Mouse (Mus musculus): ENCODE measurements around the gene Otud7b.

Otud7b gene

DNA sequence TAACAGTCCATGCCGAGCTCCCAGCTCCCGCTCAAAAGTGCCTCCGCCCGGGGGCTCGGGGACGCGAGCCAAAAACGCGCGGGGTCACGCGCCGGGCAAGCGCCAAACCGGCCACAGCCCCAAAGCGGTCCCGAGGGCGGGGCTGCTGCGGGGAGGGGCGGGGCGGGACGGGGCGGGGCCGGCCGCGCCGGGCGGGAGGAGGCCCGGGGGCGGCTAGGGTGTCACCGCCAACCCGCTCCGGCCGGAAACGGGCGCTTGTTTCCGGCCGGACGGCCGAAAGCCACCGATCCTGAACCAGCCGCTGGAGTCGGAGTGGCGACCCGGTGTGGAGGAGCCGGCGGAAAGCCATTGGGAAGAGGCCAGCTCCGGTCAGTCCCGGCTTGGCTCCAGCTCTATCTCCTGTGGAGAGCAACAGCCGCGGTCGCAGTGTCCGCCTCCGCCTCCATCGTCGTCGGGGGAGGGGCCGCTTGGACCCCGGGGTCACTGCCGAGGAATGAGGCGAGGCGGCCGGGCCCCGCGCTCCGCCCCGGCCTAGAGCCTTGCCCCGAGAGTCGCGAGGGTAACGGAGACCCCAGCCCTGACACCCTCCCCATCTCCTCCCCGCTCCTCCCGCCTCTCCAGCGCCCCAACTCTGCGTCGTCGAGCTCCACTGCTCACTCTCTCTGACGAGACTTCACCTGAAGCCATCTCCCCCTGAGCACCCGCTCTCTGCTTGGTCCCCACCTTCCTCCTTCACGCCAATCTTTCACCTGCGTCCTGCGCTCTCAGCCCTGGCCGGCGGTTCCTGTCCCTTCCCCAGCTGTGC lies at the start of gene Otud7b:
Gene Otud7b, plus strand, starts transcription at position 267 of the 805 bp plus-strand sequence.
- DNase-seq (ENCODE audit: low read depth, low spot score), result peak; percentile 80

DNA sequence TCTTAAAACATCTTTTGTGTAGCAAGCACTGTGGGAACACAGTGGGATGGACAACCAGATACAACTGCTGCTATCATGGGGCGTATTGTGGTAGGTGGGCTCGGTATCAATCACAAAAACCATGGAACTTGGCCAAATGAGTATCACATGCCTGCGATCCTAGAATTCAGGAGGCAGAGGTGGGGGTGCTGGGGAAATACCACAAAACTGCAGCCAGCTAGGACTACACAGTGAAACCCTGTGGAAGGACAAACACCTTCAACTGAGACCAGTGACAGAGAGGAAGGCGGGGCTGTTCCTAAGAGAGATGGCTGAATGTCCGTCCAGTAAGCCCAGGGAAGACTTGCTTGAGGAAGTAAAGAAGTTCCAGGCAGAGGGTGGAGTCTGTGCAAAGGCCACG lies 49.0 kb upstream of the Otud7b start:
- no peak for DNase-seq (ENCODE audit: low read depth, low spot score)

DNA sequence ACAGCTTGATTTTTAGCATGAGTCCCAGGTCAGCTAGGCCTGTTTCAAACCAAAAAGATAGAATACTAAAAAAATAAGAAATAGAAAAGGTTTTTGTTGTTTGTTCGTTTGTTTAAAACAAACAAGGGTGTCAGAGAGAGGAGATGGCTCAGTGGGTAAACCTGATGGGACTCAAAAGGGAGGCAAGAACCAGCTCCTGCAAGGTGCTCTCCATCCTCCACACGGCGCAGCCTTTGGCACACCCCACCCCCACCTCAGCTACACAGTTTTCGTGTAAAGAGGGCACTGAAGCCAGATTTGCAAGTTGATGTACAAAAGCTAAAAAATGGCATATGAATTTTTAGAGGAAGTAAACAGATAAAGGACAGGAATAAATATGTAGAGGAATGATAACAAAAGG lies 48.3 kb upstream of the Otud7b start:
- DNase-seq (ENCODE audit: low read depth, low spot score), result no peak

DNA sequence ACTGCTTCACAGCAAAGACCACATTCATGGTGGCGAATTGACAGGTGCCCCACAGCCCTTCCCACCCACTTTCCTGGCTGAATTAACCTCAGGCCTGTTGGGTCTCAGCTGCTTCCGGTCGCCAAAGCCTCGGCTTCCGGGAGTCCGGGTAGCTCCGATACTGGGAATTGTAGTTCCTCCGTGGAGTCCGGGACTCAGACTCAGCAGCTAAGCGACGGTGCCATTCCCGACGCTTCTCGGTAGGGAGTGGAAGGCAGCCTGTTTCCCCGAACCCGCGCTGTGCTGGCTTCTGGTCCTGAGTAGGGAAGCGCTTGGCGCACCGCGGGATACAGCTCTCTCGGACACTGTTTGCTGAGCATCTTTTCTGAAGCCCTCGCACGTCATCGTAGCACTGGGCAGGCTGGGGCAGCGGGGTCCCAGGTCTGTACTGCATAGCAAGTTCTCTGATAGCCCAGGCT lies 46.6 kb upstream of the Otud7b start:
- peak; percentile 95 for DNase-seq (ENCODE audit: low read depth, low spot score)

DNA sequence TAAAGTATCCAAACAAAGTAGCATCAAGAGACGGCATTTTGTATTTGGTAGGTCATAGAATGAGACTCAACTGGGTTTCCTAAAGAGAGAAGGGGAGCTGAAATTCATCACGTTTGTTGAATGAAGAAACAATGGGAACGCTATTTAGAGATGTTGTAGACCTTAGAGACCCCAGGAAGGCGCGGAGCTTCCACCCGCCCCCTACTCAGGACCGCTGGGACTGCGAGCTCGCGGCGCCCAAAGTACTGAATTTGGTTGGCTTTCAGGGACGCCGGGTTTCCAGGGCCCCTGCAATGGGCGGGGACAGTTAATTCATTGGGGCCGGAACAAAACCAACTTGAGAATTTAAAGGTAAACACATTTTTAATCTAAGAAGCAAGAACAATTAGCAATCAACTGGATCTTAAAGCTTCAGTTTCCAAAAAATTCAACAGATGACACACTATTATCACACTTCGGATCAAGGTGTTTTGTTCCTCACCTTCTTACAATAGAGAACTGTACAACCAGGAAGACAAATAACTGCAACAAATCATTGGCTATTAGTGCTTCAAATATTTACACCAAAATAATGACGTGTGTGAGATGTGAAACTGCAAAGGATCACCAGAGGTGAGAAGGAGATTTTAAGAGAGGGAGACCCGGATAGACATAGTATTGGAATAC lies 46.0 kb upstream of the Otud7b start, which contains the start of gene Vps45:
Gene Vps45, minus strand, starts transcription at position 236 of the 666 bp plus-strand sequence.
- DNase-seq (ENCODE audit: low read depth, low spot score), result peak; percentile 77

DNA sequence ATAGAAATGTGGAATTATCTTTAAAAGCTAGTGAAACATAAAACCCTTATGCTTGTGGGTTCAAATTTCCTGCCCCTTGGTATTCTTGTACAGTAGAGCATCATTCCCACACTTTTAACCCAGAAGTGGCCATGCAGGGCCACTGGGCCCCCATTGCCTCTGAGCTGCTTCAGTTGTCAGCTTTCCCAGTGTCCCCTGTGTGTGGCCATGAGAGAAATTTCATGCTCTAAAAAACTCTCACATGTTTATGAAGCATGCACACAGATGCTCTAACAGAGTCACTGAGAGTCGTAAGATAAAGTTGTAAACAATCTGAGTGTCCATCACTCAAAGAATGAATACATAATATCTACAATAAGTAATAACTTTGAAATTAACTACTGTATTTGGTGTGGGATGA lies 44.2 kb upstream of the Otud7b start:
- no peak for DNase-seq (ENCODE audit: low read depth, low spot score)

DNA sequence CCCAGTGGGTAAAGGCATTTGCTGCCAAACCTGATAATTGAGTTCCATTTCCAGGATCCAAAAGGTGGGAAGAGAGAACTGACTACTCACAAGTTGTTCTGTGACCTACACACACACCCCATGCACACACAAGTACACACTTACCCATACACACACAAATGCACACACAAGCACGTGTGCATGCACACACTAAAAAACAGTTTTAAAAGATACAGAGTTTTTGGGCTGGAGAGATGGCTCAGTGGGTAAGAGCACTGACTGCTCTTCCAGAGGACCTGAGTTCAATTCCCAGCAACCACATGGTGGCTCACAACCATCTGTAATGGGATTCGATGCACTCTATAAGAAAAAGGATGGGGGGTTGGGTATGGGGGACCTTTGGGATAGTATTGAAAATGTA lies 41.0 kb upstream of the Otud7b start:
- no peak for DNase-seq (ENCODE audit: low read depth, low spot score)

DNA sequence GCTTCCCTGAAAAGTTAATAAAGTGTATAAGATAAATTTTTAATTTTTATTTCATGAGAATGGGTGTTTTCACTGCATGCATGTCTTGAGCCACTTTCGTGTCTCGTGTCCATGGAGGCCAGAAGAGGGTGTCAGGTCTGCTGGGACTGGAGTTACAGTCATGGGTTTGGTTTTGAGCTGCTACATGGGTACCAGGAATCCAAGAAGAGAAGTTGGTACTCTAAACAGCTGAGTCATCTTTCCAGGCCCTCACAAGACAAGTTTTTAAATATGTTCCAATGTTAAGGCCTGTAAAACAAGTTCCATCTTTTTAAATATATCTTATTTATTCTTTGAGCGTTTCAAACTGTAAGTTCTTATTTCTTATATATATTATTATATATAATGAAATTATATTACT lies 40.1 kb upstream of the Otud7b start:
- DNase-seq (ENCODE audit: low read depth, low spot score), result no peak

DNA sequence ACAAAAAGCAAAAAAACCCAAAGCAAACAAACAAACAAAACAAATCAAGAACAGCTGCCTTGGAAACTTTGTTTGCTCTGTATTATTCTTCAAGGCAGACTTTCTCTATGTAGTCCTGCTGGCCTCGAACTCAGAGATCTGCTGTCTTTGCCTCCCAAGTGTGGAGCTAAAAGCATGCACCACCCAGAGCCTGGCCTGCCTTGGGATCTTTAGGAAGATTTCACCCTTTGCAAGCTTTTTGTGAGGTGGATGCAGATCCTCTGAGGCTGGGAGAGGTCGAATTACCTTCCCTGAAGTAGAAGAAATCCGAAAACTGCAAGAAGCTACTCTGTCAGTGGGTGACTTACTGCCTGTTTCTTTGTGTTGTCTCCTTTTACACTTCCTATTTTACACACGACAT lies 39.2 kb upstream of the Otud7b start:
- DNase-seq (ENCODE audit: low read depth, low spot score), result no peak

DNA sequence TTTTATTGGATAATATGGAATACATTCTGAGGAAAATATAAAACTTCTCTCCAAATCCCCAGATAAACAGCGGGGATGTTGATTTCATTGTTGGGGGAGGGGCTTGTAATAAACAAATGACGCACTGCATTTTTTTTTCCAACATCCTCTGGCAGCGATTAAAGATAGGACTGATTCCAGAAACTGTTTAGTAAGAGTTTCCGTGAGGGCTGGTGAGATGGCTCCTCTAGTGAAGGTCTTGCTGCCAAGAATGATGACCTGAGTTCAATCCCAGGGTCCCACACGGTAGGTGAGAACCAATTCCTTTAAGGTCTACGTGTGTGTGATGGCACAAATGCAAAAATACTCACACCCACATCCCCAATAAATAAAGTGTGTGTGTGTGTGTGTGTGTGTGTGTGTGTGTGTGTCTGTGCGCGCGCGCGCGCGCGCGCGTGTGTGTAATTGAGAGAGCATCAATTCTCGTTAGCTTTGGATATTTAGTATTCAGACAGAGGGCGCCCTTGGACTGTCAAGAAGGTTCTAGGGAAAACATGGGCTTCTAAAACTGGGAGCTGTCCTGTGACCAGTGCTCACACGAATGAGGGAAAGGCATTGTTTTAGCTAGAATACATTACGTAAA lies 38.5 kb upstream of the Otud7b start:
- DNase-seq (ENCODE audit: low read depth, low spot score), result peak; percentile 89

DNA sequence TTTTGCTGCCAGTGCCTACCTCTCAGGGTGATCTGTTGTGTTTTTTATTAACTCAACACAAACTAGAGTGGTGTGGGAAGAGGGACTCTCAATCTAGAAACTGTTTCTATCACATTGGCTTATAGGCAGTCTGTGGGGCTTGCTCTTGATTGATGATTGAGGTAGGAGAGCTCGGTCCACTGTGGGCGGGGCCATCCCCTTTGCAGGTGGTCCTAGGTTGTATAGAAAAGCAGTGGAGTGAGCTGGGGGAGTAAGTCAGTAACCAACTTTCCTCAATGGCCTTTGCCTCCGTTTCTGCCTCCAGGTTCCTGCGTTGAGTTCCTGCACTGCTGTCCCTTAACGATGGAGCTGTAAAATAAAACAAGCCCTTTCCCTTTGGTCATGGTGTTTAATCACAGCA lies 37.6 kb upstream of the Otud7b start:
- no peak for DNase-seq (ENCODE audit: low read depth, low spot score)

DNA sequence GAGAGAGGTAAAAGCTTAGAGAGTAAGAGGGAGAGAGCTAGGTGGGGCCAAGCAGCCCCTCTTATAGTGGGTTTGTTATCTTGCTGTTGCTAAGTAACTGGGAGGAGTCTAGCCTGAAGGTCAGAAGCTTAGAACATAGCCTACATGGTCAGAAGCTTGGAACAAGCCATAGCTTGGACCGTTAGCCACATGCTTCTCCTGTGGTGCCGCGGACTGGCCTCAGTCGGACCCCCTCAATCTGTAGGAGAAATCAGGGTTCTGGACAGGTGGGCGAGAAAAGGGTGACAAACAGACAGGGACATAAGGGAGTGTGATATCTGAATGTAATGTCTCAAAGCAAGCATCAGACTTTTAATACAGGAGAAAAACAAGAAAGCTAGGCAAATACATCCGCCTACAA lies 35.3 kb upstream of the Otud7b start:
- no peak for DNase-seq (ENCODE audit: low read depth, low spot score)

DNA sequence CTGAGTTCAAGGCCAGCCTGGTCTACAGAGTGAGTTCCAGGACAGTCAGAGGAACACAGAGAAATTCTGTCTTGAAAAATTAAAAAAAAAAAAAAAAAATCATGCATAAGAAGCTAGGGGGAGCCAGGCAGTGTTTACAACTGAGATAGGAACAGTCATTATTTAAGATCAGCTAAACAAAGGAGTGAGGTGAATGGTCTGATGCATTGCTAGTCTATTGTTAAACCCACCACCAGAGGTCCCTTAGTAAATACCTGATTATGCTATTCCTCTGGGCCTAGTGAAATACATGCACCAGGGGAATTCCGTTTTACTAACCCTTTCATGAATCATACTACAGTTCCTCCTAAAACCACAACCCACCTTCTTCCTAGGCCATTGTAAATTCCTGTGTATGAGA lies 34.8 kb upstream of the Otud7b start:
- peak; percentile 90 for DNase-seq (ENCODE audit: low read depth, low spot score)

DNA sequence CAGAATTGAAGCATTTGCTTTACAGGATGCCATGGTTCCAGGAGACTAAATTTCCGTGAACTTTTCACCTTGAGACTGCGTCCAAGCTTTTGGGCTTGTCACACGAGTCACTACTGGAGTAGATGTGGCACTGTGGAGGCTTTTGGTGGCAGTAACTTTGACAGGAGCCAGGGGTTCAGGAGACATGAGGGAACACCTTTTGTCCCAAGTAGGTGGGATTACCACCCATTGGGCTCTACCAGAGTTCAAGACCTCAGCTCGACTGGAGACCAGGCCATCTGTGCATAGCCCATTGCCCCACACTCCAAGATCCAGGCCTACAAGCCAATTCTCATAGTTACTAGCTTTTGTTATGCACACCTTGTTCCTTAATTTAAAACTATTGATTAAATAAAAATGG lies 34.1 kb upstream of the Otud7b start:
- DNase-seq (ENCODE audit: low read depth, low spot score), result peak; percentile 34

DNA sequence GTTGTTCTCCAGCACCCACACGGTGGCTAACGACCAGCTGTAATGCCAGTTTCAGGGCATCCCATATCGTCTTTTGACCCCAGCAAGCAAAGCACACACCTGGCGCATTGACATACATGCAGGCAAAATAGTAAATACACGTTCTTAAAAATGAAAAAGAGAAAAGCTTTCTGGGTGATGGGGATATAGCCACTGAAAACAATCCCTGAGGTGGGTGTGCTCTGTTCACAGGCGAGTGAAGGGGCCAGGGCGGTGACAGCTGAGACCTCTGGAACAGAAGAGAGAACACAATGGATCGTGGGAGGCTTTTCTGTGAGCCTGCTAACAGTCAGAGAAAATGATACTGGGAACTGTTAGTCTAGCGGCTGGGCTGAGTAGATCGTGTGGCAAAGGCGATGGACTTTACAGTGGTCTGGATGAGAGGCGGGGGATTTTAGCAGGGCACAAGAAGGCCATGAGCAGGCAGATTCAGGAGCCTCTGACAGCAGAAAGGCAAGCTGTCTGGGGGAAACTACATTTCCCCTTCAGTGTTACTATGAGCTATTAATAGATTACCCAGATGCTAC lies 31.3 kb upstream of the Otud7b start:
- DNase-seq (ENCODE audit: low read depth, low spot score), result no peak

DNA sequence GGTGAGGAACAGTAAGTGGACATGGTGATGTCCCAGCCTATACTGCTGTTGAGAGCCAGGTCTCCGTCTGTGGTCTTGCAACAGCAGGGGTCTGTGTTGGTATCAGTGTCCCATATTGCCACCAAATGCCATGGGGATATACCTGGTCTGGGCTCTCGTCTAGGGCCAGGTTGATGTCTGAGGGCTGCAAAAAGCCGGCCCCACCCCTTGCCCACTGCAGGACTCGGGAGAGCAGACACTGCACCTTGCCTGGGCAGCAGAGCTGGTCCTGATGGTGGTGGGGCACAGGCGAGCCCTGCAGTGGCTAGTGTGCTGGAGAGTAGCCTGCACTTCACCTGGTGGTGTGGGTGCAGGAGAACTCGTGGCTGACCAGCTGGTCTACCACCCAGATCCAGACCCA lies 26.3 kb upstream of the Otud7b start:
- no peak for DNase-seq (ENCODE audit: low read depth, low spot score)

DNA sequence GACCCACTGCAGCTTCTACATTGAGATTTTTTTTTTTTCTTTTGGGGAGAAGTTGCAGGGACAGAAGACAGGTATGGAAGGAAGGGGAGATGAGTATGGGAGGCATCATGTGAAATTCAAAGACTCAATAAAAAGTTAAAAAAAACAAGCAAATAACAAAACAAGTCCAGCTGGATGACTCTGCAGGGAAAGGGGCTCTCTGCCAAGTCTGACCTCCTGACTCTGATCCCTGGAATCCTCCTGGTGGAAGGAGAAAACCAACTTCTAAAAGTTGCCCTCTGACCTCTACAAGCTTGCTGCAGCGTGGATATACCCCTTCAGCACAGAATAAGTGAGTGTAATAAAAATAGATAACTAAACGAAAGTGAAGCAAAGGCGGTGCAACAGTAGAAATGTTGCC lies 25.6 kb upstream of the Otud7b start:
- DNase-seq (ENCODE audit: low read depth, low spot score), result peak; percentile 74

DNA sequence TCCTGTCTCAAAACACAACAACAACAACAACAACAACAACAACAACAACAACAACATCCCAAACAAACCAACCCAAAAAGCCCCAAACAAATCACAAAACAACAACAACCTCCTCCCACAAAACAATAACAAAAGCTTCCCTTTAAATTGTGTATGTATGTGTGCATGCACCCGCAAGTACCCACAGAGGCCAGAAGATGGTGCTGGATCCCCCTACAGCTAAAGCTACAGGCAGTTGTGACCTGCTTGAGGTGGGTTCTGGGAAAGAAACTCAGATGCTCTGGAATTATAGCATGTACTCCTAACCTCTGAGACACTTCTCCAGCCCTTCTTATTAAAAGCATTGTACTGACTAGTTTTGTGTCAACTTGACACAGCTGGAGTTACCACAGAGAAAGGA lies 23.3 kb upstream of the Otud7b start:
- DNase-seq (ENCODE audit: low read depth, low spot score), result peak; percentile 72

DNA sequence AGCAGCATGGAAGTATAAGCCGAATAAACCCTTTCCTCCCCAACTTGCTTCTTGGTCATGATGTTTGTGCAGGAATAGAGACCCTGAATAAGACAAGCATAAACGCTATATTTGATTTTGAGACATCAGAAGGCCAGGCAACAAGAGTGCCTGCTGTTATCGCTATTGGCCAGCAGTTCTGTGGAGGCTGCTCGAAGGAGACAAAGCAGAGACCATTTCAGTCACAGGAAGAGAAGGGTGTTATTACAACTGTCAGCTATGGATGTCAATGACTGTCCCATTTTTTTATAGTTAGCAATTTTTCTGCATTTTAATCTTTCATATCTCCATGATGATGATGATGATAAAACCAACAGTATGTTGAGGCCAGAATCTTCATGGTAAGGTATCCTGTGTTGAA lies 22.7 kb upstream of the Otud7b start:
- no peak for DNase-seq (ENCODE audit: low read depth, low spot score)

DNA sequence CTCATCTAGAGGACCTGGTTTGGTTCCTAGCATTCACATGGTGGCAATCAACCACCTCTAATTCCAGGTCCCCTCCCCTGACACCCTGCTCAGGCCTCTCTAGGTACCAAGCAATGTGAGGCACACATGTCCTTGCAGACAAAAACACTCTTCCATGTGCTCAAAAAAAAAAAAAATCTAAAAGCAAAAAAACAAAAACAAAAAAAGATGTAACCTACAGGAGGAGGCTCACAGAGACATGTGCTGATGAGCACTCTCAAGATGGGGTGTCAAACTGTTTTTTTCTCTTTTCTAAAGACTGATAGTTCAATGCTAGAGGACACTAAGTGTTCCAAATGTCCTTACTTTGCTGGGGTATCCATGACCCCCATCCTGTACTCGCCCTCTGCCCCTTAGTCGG lies 22.2 kb upstream of the Otud7b start:
- DNase-seq (ENCODE audit: low read depth, low spot score), result no peak

DNA sequence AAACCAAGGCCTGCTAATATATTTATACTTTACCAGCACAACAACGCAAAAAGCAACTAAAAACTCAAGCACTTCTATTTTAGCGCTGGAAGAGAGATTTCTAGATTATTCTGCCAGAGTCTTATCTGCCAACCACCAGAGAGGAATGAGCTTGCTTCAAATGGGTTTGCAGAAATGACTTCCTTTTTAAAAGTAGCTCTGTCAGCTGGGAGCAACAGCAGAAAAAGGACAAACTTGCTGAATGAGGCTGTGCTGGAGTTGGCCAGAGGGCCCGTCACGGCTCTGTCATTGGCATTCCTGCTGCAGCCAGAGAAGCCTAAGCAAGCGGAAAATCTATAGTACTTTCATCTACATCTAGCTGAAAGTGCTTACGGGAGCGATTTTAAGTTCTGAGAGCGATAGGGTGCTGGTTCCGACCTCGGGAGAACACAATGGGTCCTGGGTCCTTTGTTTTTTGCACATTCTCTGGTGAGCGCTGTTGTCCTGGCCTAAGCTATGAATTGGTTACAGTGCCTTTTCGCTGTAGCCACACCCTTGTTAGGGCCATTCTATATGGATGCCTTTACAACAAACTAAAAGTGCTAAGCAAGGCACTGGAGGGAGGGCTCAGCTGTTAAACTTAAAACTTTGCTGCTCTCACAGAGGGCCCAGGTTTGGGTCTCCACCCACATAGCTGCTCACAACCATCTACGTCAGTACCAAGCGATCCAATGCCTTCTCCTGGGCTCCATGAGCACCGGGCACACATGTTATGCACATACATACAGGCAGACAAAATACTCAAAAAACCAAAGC lies 21.4 kb upstream of the Otud7b start:
- DNase-seq (ENCODE audit: low read depth, low spot score), result no peak

All from 3T3-L1 (cell line).